Mouse (Mus musculus) activated CD4-positive, CD25-positive, alpha-beta regulatory T cell, adult 4 months (primary cell): ENCODE measurements around the gene Ptgr1. TPM values are rescaled to one million over a fixed set of nuclear protein-coding genes. Genes with fewer than 3 reads are reported as not detected.
A peak's percentile ranks its signal among the peaks of the same experiment; 100 is the strongest.

Source experiments
- ATAC-seq: one replicate; pipeline ENCODE4 v1.8.0; 2017
- polyA plus RNA-seq, 2 experiments: library from polyadenylated mRNA; unstranded; fragments of 100-300 nt; shearing (Covaris generic); gene quantifications; one replicate each; pipeline ENCODE4 v1.2.1; 2017

Ptgr1 gene
- under 1 TPM; 0.62 to 0.80 TPM for polyA plus RNA-seq

- ATAC-seq = peak; percentile 33
These were observed at the start of gene Ptgr1 for GRCm38 (mm10) chr4:58986540-58987190. TSS of gene Ptgr1 (minus strand) at chr4:58987119.

- no peak for ATAC-seq
These were observed 48.9 kb upstream of the Ptgr1 start for GRCm38 (mm10) chr4:59035786-59036350.

GRCm38 (mm10) chr4:59034918-59035785 lies 48.2 kb upstream of the Ptgr1 start, which contains the start of gene Gng10:
TSS of gene Gng10 (plus strand) at chr4:59035088.
- ATAC-seq = peak; percentile 78

- ATAC-seq = no peak
These were observed 47.5 kb upstream of the Ptgr1 start for GRCm38 (mm10) chr4:59034325-59034917.

- no peak for ATAC-seq
These were observed 30.0 kb upstream of the Ptgr1 start for GRCm38 (mm10) chr4:59016922-59017321.

GRCm38 (mm10) chr4:59015181-59015580 lies 28.3 kb upstream of the Ptgr1 start:
- no peak for ATAC-seq

- no peak for ATAC-seq
These were observed 24.5 kb upstream of the Ptgr1 start for GRCm38 (mm10) chr4:59011446-59011845.

- no peak for ATAC-seq
These were observed 22.8 kb upstream of the Ptgr1 start for GRCm38 (mm10) chr4:59009696-59010095.

GRCm38 (mm10) chr4:59009186-59009585 lies 22.3 kb upstream of the Ptgr1 start:
- peak; percentile 83 for ATAC-seq

GRCm38 (mm10) chr4:59007974-59008373 lies 21.1 kb upstream of the Ptgr1 start:
- no peak for ATAC-seq

GRCm38 (mm10) chr4:59007016-59007415 lies 20.1 kb upstream of the Ptgr1 start:
- no peak for ATAC-seq

GRCm38 (mm10) chr4:59006211-59006610 lies 19.3 kb upstream of the Ptgr1 start:
- ATAC-seq = no peak

- no peak for ATAC-seq
These were observed 16.9 kb upstream of the Ptgr1 start for GRCm38 (mm10) chr4:59003806-59004200.

- ATAC-seq = peak; percentile 96
These were observed 16.3 kb upstream of the Ptgr1 start, which contains the start of gene Gm20503 for GRCm38 (mm10) chr4:59002948-59003805. TSS of gene Gm20503 (plus strand) at chr4:59003210.

GRCm38 (mm10) chr4:59000614-59001013 lies 13.7 kb upstream of the Ptgr1 start:
- no peak for ATAC-seq

GRCm38 (mm10) chr4:58999686-59000085 lies 12.8 kb upstream of the Ptgr1 start:
- ATAC-seq = peak; percentile 29

- ATAC-seq = no peak
These were observed 11.8 kb upstream of the Ptgr1 start for GRCm38 (mm10) chr4:58998688-58999087.

- no peak for ATAC-seq
These were observed 10.2 kb upstream of the Ptgr1 start for GRCm38 (mm10) chr4:58997081-58997480.

GRCm38 (mm10) chr4:58995251-58995693 lies 8.4 kb upstream of the Ptgr1 start:
- no peak for ATAC-seq

GRCm38 (mm10) chr4:58994762-58995161 lies 7.8 kb upstream of the Ptgr1 start, which contains the start of gene Dnajc25:
TSS of gene Dnajc25 (plus strand) at chr4:58995062.
- ATAC-seq = no peak

- no peak for ATAC-seq
These were observed 5.3 kb upstream of the Ptgr1 start for GRCm38 (mm10) chr4:58992195-58992594.
